Mouse (Mus musculus): Measurements from ENCODE around the gene Casq2. TPM values are rescaled to one million over a fixed set of nuclear protein-coding genes. Genes with fewer than 3 reads are reported as not detected.

The Casq2 gene
- polyA plus RNA-seq, 1 experiment from 2014 or later = 0.13 TPM

DNA sequence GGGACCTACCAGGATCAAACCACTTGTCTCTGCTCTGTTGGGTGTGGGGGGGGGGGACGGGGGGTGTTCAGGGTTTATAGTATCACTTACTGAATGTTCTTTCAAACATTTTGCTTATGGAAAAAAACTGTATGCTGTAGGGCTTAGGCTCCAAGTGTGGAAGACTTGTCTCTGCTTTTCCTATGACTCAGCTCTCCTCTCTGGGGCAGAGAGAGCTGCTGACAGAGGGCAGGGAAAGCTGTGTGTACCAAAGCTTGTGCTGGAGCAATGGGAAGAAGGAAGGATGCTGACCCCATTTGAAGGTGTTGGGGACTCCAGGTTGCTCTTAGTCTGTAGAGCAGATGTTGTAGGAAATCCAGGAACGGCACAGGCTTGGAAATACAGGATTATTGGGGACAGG, 55.2 kb downstream of the Casq2 start:
- Histone ChIP-seq H3K9ac (replicated peaks) (no peak overlapping the region), H3K4me1 (peaks cover 3% of the 10 kb centered on the region; the same call in 1 of the 2 replicates), H3K27me3 (no peaks in the 10 kb centered on the region), H3K4me2 (replicated peaks) (no peak overlapping the region), H3K9me3 (no peaks in the 10 kb centered on the region), H3K4me3 (no peak overlapping the region), H3K36me3 (no peaks in the 10 kb centered on the region), H3K27ac (replicated peaks) (no peak overlapping the region)
- 69% methylated on average over 2 of the region's 2 CpGs for WGBS
- ATAC-seq (replicated peaks) = no peak

DNA sequence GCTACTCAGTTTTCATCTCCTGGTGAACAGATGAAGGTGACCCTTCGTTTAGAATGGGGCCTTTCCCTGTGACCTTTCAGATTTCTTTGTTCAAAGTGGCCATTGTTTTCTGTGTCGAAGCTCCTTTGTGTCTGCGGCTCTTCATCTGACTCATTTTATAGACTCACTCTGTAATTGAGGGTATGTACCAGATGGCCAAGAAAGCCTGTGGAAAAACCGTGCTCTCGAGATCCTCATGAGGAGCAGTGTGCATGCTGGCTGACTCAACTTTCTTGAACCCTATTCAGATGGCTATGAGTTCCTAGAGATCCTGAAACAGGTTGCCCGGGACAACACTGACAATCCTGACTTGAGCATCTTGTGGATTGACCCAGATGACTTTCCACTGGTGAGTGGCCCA, 55.7 kb downstream of the Casq2 start:
- WGBS = 42% methylated on average over 6 of the region's 6 CpGs
- H3K36me3 ChIP-seq = no peaks in the 10 kb centered on the region
- no peak overlapping the region for H3K4me2 ChIP-seq (replicated peaks)
- ATAC-seq (replicated peaks) = no peak
- no peak overlapping the region for H3K27ac ChIP-seq (replicated peaks)
- H3K4me3 ChIP-seq = no peak overlapping the region
- no peaks in the 10 kb centered on the region for H3K27me3 ChIP-seq
- peaks cover 5% of the 10 kb centered on the region for H3K4me1 ChIP-seq
- no peak overlapping the region for H3K9ac ChIP-seq (replicated peaks)
- no peaks in the 10 kb centered on the region for H3K9me3 ChIP-seq

- Histone ChIP-seq H3K4me1 (peaks cover 5% of the 10 kb centered on the region), H3K4me3 (no peak overlapping the region), H3K27me3 (no peaks in the 10 kb centered on the region), H3K36me3 (no peaks in the 10 kb centered on the region), H3K4me2 (replicated peaks) (no peak overlapping the region), H3K9me3 (no peaks in the 10 kb centered on the region), H3K9ac (replicated peaks) (no peak overlapping the region), H3K27ac (replicated peaks) (no peak overlapping the region)
- no peak for ATAC-seq (replicated peaks)
- WGBS = 96% methylated on average over 4 of the region's 4 CpGs
These were observed 56.7 kb downstream of the Casq2 start for GRCm38 (mm10) chr3:102142947-102143346.

DNA sequence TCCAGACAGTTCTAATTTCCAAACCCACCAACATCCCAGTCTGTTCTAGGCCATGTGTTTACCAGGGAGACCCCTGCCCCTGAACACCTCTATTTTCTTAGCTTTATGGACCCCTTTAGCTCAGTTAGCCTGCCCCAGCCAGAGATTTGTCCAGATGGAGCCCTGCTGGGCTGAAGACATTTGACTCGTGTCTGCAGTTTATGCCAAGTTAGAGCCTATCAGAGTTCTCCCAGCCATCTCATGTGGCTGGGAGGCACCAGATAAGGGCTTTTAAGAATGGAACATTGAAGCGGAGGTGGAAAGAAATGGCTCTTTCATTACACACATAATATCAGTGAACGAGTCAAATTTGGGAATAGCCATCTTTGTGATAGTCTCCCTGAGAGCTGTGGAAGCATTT, 57.3 kb downstream of the Casq2 start:
- Histone ChIP-seq H3K9ac (replicated peaks) (no peak overlapping the region), H3K27ac (replicated peaks) (no peak overlapping the region), H3K36me3 (no peaks in the 10 kb centered on the region), H3K9me3 (no peaks in the 10 kb centered on the region), H3K4me1 (peaks cover 5% of the 10 kb centered on the region), H3K4me2 (replicated peaks) (no peak overlapping the region), H3K27me3 (no peaks in the 10 kb centered on the region), H3K4me3 (no peak overlapping the region)
- 92% methylated on average over 3 of the region's 3 CpGs for WGBS
- no peak for ATAC-seq (replicated peaks)

DNA sequence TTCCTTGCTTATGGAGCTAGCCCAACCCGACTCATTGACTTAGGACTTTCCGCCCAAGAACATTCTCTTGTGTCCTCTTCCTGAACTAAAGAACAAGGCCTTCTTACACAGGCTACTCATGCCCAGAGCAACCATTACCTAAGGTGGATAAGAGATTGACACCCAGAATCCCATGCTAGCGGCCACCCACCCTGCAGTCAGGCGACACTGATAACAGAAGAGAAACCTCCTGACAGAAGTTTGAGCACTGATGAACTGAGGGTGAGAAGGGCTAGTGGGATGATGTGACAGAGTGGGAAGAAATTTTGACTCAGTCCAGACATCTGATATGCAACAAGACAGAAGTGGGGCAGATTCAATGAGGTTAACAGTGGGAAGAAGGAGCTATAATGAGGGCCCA, 58.2 kb downstream of the Casq2 start:
- Histone ChIP-seq H3K4me3 (no peak overlapping the region), H3K27me3 (no peaks in the 10 kb centered on the region), H3K9ac (replicated peaks) (no peak overlapping the region), H3K4me2 (replicated peaks) (no peak overlapping the region), H3K9me3 (no peaks in the 10 kb centered on the region), H3K27ac (replicated peaks) (no peak overlapping the region), H3K36me3 (no peaks in the 10 kb centered on the region), H3K4me1 (peaks cover 5% of the 10 kb centered on the region)
- WGBS = 97% methylated on average over 4 of the region's 4 CpGs
- ATAC-seq (replicated peaks) = no peak

DNA sequence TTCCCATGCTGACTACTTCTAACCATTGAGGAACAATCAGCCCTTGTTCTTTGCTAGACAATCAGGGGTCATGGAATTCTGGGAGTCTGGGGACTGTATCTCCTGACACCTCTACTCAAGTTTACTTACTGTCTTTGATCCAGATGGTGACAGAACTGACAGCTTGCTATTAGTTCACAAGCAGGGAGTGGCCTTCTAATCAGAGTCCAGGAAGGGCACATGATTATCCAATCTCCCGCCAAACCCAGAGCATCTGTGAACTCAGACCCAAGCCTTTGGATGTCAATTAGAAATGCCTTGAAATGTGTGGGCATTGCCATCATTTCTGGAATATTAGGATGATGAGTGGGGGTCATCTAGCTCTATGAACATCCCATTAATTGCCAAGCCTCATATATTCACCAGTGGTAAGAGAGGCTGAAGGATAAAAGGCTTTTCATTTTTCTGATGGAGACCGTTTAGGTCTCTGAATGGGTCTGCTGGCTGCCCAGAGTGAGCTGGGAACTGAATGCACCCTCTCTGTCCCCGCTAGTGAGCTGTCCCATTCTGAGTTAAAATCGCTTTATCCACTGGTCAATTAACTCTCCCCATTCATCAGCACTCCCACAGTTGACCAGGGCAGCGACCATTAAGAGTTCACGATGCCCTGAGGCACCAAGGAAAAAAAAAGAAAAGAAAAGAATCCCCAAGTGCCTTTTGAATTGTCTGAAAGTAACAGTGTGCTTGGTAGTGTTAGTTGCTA, 59.6 kb downstream of the Casq2 start:
- no peak for ATAC-seq (replicated peaks)
- Histone ChIP-seq H3K4me1 (peaks cover 5% of the 10 kb centered on the region), H3K36me3 (no peaks in the 10 kb centered on the region), H3K27me3 (no peaks in the 10 kb centered on the region), H3K4me3 (no peak overlapping the region), H3K9ac (replicated peaks) (no peak overlapping the region), H3K27ac (replicated peaks) (no peak overlapping the region), H3K9me3 (no peaks in the 10 kb centered on the region), H3K4me2 (replicated peaks) (no peak overlapping the region)
- 6% methylated on average over 6 of the region's 6 CpGs for WGBS

DNA sequence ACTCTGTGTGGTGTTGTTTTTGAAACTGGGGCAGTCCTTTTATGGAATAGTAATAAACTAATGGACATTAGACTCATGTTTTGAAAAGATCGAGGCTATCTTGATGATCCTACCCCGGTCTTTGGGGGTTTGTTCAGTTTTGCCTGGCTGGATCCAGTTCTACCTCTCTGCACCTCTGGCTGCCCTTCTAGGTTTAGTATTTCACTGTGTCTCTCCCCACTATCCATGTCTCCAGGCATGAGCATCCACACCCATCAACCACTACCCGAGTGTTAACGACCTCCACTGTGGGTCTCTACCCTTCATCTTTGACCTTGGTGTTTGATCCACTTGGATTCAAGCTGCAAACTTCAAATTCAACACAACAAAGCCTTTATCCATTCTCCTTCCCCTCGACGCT, 60.2 kb downstream of the Casq2 start:
- Histone ChIP-seq H3K4me1 (peaks cover 5% of the 10 kb centered on the region), H3K4me2 (replicated peaks) (no peak overlapping the region), H3K9ac (replicated peaks) (no peak overlapping the region), H3K4me3 (no peak overlapping the region), H3K27ac (replicated peaks) (no peak overlapping the region), H3K9me3 (no peaks in the 10 kb centered on the region), H3K27me3 (no peaks in the 10 kb centered on the region), H3K36me3 (no peaks in the 10 kb centered on the region)
- no peak for ATAC-seq (replicated peaks)
- 37% methylated on average over 6 of the region's 6 CpGs for WGBS

- H3K4me2 ChIP-seq (replicated peaks) = no peak overlapping the region
- no peaks in the 10 kb centered on the region for H3K27me3 ChIP-seq
- ATAC-seq (replicated peaks) = no peak
- WGBS = 69% methylated on average over 4 of the region's 4 CpGs
- H3K27ac ChIP-seq (replicated peaks) = no peak overlapping the region
- no peak overlapping the region for H3K4me3 ChIP-seq
- H3K4me1 ChIP-seq = peaks cover 5% of the 10 kb centered on the region
- no peaks in the 10 kb centered on the region for H3K9me3 ChIP-seq
- H3K9ac ChIP-seq (replicated peaks) = no peak overlapping the region
- no peaks in the 10 kb centered on the region for H3K36me3 ChIP-seq
These were observed 61.0 kb downstream of the Casq2 start for GRCm38 (mm10) chr3:102147189-102147588.

DNA sequence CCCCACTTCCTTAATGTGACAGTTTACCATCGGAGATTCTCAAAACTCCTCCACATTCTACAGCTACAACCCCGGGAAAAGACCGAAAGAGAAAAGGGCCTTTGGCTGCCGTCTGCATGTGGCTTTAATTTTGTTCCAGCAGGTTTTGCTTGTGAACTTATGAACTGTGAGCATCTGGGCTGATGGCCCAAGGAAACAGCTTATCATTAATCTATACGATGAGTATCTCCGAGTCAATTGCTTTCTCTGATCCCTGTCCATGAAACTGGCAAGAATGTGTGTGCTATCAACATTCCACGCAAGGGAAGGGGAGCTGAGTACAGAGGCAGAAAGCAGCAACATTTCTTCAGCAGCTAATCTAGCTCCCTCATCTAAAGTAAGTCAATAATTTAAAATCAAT, 63.7 kb downstream of the Casq2 start:
- Histone ChIP-seq H3K9ac (replicated peaks) (no peak overlapping the region), H3K4me2 (replicated peaks) (no peak overlapping the region), H3K27ac (replicated peaks) (no peak overlapping the region), H3K4me3 (no peak overlapping the region), H3K36me3 (no peaks in the 10 kb centered on the region), H3K4me1 (peaks cover 5% of the 10 kb centered on the region), H3K27me3 (no peaks in the 10 kb centered on the region), H3K9me3 (no peaks in the 10 kb centered on the region)
- ATAC-seq (replicated peaks) = no peak
- 84% methylated on average over 7 of the region's 7 CpGs for WGBS

DNA sequence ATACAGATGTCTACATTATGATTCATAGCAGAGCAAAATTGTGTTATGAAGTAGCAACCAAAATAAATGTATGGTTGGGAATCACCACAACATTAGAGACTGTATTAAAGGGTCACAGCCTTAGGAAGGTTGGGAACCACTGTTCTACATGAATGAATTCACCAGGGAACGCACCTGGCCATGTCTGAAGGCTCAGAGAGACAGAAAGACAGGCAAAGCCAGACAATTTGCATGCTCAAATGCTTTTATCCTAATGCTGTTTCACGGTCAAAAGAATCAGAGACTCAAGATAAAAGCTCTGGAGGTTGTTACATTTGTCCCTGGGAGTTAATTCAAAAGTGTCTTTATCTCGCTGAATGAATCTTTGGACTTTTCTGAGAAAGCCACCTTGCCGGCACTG, 65.6 kb downstream of the Casq2 start:
- no peak for ATAC-seq (replicated peaks)
- Histone ChIP-seq H3K27me3 (no peaks in the 10 kb centered on the region), H3K9ac (replicated peaks) (no peak overlapping the region), H3K4me3 (no peak overlapping the region), H3K4me2 (replicated peaks) (no peak overlapping the region), H3K4me1 (peaks cover 4% of the 10 kb centered on the region; the same call in 1 of the 2 replicates), H3K27ac (replicated peaks) (no peak overlapping the region), H3K36me3 (no peaks in the 10 kb centered on the region), H3K9me3 (no peaks in the 10 kb centered on the region)
- 21% methylated on average over 4 of the region's 4 CpGs for WGBS

GRCm38 (mm10) chr3:102152471-102152870, 66.3 kb downstream of the Casq2 start:
- Histone ChIP-seq H3K9me3 (no peaks in the 10 kb centered on the region), H3K4me3 (no peak overlapping the region), H3K9ac (replicated peaks) (no peak overlapping the region), H3K4me2 (replicated peaks) (no peak overlapping the region), H3K27ac (replicated peaks) (no peak overlapping the region), H3K36me3 (no peaks in the 10 kb centered on the region), H3K27me3 (no peaks in the 10 kb centered on the region), H3K4me1 (no peaks in the 10 kb centered on the region)
- 22% methylated on average over 4 of the region's 4 CpGs for WGBS
- no peak for ATAC-seq (replicated peaks)

- Histone ChIP-seq H3K9ac (replicated peaks) (no peak overlapping the region), H3K4me2 (replicated peaks) (no peak overlapping the region), H3K4me3 (no peak overlapping the region), H3K27ac (replicated peaks) (no peak overlapping the region), H3K27me3 (no peaks in the 10 kb centered on the region), H3K36me3 (no peaks in the 10 kb centered on the region), H3K9me3 (no peaks in the 10 kb centered on the region), H3K4me1 (no peaks in the 10 kb centered on the region)
- 23% methylated on average over 4 of the region's 4 CpGs for WGBS
- ATAC-seq (replicated peaks) = no peak
These were observed 66.7 kb downstream of the Casq2 start for GRCm38 (mm10) chr3:102152872-102153271.

DNA sequence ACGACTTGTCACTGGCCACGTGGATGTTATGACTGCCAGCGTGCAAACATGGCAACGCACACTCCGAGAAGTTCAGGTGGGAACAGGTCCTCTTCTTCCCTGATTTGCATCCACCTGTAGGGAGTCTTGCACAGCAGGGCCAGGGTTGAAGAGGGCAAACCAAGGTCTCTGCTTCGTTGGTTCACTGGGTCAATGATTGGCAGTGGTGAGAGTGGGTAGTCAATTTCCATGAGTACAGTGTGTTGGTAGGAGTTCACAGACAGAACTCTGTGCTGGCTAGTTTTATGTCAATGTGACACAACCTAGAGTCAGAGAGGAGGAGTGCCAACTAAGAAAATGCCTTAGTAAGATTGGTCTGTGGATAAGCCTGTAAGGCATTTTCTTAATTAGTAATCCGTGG, 67.9 kb downstream of the Casq2 start:
- H3K9me3 ChIP-seq = no peaks in the 10 kb centered on the region
- H3K4me1 ChIP-seq = no peaks in the 10 kb centered on the region
- no peak overlapping the region for H3K27ac ChIP-seq (replicated peaks)
- no peaks in the 10 kb centered on the region for H3K36me3 ChIP-seq
- WGBS = 82% methylated on average over 7 of the region's 7 CpGs
- no peak for ATAC-seq (replicated peaks)
- H3K4me2 ChIP-seq (replicated peaks) = no peak overlapping the region
- H3K4me3 ChIP-seq = no peak overlapping the region
- no peak overlapping the region for H3K9ac ChIP-seq (replicated peaks)
- H3K27me3 ChIP-seq = no peaks in the 10 kb centered on the region

Measured in forebrain, embryonic 15.5 days (tissue).